Mouse (Mus musculus) kidney, adult 2 months (tissue): ENCODE measurements around the gene Akap5.

Experiments used
- CTCF ChIP-seq: fragments of 200-500 bp; conservative IDR thresholded peaks from 2 replicates; pipeline ENCODE4 v1.5.1; 2011; ENCODE audit warnings: low read depth, mild to moderate bottlenecking, control low read depth, low read length, moderate library complexity, mixed read lengths; ENCODE audit not compliant: insufficient read depth, insufficient read length
- POLR2A ChIP-seq: fragments of 200-500 bp; IDR thresholded peaks from one replicate; pipeline ENCODE4 v1.6.1; 2011; ENCODE audit warnings: low read depth, low read length, control low read depth

DNA sequence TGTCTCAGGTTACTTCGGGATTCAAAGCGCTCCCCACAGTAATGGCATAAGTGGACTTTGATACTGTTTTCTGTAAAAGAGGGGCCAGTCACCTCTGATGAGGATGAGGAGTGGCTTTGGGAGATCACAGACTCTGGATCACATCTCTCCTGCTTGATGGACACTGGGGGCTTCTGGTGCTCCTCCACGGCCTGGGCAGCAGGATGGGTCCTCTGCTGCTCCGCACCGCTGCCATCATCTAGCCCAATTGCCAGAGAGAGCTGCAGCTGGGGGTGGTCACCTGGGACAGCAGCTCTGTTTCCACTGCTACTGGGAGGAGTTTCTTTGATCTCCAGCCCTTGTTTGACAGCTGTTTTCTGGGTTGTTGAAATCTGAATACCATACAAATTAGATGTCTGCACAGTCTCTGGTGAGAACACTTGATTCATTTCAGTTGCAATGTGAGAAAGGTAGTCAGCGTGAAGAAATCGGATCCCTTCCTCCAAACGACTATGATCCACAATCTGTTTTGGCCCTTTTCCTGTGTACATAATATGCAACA is 25.1 kb downstream of the Akap5 start:
- TF ChIP-seq CTCF = no peak
- no peak for TF ChIP-seq POLR2A
